Mouse (Mus musculus) left cerebral cortex, postnatal 14 days (tissue): ENCODE measurements at regions not wholly inside any gene's neighbourhood (a gene's known extent, or its start where the extent isn't known, plus 50 kb on each side); places are given as distances from the start of the nearest gene placed in this dataset.
"Not testable (repeated sequence)": the region's sequence is repeated elsewhere in the genome, so short reads cannot be mapped to it uniquely, and the experiment has no call there.

ENCODE experiments used
- DNase-seq, 2 experiments: peaks; one replicate each; pipeline ENCODE4 v3.0.0; 2021 to 2022; ENCODE audit warnings: low spot score in 2 of 2, mixed read lengths in 1 of 2
- intact Hi-C: fragments of 180-260 bp; cut with DNase I; formaldehyde crosslinking; loops from one replicate; pipeline ENCODE4 v1.15.1; 2025

DNA sequence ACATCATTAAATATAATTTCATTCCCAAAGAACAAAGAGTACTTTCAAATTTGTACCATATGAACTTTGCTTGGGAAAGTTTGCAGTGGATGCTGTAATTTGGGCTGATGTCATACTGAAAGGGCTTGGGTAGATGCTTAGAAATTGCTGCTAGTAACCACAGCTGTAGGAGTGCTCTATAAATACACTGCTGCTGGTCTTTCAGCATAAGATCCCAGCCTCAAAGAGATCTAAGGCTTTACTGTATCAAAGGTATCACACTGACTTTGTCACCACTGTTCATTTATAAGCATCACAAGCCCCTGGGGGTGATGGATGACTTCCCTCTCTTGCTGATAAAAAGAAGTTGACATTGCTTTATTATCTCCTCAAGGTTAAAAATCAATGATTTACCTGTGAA is 497.2 kb downstream of the Pla2g4a start:
- intact Hi-C loops: no loop called here
- DNase-seq: no peak

DNA sequence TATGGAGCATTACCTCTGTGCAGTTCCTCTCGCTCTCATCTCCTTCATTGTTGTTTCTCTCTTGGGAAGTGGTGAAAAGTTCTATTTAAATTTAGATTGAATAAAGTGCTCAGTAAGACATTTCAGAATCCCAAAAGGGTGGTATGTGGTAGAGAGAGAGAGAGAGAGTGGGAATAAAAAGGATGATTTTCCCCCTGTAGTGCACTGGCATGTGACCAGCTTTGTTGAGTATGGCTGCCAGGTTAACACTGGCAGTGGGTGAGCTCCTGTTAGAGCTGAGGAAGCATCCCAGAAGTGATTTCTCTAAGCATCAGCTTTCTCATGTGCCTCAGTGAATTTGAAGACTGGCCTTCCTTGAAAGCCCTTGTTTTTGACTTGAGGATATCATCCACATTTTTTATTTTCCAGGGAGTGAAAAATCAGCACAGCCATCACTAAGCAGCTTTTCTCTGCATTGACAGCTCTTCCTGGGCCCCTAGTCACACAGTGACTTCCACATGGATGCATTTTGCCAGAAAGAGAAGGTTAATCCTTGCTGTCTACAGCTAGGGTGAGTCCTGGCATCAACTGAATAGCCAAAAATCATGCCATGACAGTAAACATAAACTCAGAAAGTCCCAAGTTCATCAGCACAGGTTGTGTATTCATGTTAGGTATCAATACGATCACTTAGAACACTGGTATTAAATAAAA is 511.1 kb downstream of the Pla2g4a start:
- intact Hi-C loops: no loop called here
- no peak for DNase-seq

DNA sequence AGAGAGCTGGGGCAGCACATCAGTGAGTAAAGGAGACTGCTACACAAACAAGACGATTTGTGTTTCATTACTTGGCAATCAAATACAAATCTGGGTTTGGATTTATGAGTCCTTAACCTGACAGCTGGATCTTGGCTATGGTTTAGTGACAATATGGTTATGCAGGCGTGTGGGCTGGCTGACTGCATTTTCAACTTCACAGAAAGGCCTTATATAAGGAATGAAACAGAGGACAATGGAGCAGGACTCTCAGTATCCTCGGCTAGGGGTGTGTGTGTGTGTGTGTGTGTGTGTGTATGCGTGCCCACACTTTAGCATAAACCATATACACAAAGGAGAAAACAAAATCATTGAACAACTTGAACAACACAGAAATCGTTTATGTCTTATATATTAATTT is 512.6 kb downstream of the Pla2g4a start:
- intact Hi-C loops: no loop called here
- DNase-seq: no peak

DNA sequence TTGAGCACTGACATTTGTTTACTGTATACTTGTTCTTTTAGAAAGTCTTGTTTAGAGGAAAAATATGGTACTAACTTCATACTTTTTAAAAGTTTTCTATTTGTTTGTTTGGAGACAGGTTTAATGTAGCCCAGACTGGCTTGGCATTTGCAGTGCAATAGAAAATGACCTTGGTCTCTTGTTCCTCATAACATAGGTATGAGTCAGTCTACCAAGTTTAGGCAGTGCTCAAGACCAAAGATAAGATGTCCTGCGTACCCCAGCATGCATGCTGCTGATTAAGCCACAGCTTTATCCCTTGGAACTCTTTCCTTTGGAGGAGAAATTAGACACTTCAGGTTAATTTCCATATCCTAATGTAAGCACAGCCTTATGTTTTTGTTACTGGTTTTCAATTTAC is 550.1 kb downstream of the Pla2g4a start:
- no peak for DNase-seq
- intact Hi-C loops: no loop called here

DNA sequence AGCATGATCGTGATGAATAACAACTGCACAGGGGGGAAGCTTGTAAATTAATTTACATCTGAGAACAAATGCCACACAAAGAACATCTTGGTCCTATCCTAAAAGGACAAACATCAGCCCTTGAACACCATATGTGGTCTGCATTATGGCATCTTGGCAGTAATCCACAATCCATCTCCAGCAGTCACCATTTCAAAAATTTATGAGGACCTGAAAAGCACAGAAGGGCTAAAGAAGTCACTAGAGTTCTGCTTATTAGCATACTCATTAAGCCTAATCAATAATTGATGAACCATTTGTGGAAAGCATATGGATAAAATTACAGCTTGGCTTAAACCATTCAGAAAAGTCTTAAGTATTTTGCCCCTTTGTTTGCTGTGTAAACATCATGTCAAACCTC is 555.7 kb downstream of the Pla2g4a start:
- DNase-seq: no peak
- intact Hi-C loops: no loop called here

DNA sequence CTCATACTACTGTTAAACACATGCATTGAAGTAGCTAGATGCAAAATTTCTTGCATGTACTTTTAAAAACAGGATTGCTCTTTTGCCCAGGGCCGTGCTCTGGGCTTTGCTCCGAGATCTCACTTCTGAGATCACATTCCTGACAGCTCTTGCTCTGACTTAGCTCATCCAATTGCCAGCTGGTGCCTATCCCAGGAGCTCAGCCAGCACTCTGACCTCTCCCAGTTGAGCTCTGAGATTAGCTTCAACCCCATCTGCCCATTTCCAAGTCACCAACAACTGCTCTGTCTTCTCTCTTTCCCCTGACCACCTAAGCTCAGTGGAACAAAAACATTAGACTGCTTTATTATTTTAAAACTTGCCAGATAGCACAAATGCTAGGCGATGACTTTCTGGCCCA is 572.4 kb downstream of the Pla2g4a start:
- intact Hi-C loops: no loop called here
- DNase-seq: no peak

DNA sequence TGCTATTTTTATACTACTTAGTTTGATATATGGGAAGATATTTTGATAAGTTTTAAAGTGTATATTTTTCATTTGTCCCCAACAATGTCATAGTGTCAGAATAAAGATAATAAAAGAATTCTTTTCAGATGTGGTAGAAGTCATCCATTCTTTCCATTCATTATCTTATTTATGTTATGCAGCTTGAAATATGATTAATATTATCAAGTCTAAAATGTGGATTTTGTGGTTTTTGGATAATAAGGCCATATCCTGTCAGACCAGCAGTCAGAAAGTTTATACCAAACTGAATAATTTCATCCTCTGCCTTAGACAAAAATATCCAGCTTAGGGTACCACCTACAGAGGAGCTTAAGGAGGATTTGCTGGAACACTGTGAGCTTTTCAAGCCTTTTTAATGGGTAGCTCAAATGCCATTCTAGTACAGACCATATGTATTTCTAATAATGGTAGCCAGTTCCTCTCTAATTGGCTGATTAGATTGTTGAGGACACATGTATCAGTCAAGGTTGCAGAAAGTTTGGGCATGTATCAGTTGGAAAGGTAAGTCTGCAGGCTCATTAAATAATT is 609.7 kb downstream of the Pla2g4a start:
- intact Hi-C loops: no loop called here
- no peak for DNase-seq

DNA sequence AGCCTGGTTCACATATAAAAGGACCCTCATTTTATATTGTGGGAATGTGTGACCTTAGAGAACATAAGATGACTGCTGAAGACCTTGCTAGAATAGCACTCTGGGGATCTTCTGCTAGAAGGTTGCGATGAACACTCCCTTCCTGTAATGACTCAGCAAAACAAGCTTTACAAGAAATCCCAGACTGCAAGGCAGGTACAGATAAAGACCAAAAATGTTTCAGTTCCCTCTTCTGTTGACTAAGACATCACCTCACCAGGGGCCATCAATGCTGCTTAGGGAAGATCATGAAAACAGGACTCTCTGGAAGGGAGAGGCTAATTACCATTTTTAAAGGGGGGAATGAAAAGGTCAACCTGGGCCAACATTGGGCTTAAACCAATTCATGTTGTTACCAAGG is 613.7 kb downstream of the Pla2g4a start:
- intact Hi-C loops: no loop called here
- no peak for DNase-seq

DNA sequence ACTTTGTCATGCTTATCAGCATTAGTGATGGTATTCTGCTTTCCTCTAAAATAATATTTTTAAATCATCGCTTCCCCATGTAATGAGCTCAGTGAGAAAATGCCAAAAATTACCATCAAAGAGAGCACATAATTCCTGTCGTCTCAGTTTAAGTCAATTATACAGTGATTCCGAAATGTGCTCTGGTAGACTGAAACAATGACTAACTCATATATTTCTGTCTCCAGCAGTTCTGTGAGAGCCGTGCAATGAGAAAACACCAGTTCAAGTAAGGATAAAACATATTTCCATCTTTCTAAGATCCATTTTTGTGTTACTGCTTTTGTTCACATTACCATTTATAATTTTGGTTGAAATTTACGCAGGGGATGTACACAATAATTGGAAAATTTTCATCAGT is 622.9 kb downstream of the Pla2g4a start:
- DNase-seq: peak in 1 of 2 experiments; percentile 16

DNA sequence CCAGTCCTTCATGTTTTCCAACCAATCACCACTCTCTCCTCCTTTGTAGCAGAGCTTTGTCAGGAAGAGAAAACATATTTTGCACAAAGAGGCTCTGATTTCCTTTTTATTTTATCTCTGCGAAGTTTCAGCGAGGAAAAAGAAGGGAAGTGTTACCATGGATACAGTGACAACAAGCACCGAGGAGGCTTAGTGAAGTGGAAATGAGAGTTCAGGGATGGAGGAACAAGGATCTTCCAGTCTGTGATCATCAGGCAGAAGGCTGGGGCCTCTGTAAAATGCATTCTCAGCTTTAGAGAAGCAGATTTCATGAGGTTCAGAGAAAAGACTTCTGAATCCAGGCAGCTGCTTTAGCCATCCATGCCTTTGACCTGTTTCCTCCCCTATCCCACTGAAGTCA is 628.9 kb downstream of the Pla2g4a start:
- DNase-seq: no peak
- intact Hi-C loops: no loop called here

More for the DNA sequence above, 622.9 kb downstream of the Pla2g4a start:
- intact Hi-C loops: no loop called here

DNA sequence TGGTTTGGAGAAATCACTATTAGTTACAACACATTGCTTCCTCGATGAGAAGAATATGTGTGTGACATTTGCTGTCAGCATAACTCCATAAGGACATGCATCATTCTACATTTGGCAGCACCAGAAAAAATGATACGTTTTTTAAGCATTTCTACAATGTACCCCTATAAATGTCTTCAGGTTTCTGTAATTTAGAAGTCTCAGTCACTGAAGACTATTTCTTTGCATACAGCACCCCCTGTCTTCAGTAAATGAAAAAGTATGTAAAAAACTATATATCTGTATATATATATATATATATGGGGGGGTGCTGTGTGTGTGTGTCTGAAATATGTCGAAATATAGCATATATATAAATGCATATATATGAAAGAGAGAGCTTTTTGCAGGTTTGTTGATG is 633.9 kb downstream of the Pla2g4a start:
- DNase-seq: no peak

DNA sequence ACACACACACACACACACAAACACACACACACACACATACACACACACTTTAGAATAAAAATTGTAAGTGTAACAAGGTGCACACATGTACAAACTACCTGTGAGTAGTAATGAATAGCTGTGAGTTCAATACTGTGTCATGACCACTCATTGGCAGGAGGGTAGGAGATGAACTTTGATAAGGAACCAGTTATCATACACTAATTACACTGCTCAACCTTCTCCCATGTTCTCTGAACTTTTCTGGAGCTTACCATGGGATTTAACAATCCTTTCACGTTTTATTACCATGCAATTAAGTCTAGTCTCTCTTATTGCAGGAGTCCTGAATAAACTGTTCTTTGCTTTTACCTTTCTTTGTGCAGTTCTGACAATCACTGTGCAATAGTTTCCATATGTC is 638.0 kb downstream of the Pla2g4a start:
- DNase-seq: no peak
- intact Hi-C loops: no loop called here

More for the DNA sequence above, 633.9 kb downstream of the Pla2g4a start:
- intact Hi-C loops: no loop called here

DNA sequence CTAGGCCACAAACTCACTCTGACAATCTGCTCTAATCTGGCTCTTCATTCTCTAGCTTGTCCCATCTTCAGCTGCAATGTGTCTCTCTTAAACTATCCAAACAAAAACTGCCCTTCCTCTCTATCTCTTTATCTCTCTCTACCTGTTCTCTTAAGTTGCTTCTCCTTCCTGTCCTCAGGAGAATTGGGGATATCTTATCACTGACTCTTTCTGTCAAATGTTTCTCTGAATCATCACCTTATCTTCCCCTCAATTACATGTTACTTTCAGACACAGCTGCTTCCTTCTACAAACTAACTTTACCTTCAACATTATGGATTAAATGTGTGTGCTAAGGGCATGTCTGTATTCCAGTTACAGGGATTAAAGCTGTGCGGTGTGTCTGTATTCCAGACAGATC is 671.4 kb downstream of the Pla2g4a start:
- DNase-seq: no peak
- intact Hi-C loops: no loop called here

DNA sequence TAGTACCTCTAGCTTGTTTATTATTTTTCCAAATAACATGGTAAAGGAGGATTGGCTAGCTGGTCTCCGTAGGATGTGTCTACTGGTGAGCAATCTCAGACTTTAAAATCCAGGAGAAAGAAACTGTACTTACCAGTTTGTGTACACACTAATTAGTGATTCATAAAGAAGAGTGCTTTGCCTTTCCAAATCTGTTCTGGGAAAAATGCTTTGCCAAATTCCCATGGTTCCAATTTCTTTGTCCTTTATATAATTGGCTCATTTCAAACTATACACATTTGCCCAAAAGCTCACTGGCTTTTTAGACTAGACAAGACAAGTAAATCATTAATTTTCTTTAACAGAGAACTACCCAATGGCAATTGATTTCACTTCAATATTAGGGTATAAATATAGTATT is 686.2 kb downstream of the Pla2g4a start:
- intact Hi-C loops: no loop called here
- no peak for DNase-seq

DNA sequence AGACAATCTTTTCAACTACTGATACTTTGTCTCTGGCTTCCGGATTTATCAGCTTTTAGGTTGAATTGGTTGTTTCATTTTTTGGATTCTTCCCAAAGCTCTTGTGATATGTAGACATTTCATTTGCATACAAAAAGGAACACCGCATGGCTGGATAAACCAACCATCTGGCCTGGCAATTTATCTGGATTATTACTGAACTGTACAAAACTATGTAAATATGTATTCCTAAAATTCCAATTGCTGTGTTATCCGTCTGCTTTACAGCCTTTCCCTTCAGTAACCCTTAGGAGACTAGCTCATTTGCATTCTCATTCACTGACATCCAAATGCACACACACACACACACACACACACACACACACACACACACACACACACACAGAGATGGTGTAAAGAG is 704.2 kb downstream of the Pla2g4a start:
- intact Hi-C loops: no loop called here
- DNase-seq: no peak

DNA sequence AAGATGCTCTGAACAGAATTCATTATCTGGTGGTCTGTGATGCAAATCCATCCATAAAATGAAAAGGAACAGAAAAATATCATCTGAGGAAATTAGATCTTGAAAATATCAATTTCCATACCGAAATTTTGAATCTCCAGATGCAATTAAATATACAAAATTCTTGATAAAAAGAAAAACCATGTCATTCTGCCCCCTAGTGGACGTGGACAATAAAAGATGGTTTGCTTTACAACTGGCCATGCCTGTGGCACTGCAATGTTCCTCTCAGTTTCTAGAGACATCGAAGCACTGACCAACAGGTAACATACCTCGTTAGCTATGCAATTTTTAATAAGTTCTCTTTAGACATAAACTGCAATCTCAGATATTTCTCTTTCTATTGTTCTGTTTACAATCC is 706.9 kb downstream of the Pla2g4a start:
- no peak for DNase-seq
- intact Hi-C loops: no loop called here

DNA sequence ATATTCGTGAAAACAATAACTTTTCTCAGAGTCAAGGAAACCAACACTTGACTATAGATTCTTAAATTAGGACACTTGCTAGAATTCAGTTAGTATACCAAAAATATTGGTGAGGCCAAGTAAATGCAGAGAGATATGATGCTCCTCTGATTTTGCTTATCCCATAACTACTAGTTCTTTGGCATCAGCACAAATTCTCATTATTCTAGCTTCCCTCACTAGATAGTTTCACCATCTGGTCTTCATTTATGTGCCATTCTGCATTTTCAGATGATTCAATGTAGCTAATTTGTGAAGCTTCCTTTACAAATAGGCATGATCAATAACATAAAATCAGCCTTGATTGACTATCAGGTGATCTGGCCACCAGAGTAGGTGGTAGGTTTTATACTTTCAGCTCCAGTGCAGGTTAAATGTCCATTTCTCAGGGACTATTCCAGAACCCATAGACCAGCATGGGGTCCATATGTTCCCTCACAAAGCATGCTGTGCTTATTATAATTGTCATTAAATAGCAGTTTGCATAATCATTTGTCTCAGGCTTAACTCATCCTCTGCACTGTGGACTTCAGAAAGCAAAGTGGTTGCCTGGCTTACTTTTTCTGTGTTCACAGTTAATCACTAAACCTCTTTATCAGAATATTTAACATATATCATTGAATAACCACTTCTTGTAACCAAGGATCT is 722.6 kb downstream of the Pla2g4a start:
- DNase-seq: no peak
- intact Hi-C loops: no loop called here

DNA sequence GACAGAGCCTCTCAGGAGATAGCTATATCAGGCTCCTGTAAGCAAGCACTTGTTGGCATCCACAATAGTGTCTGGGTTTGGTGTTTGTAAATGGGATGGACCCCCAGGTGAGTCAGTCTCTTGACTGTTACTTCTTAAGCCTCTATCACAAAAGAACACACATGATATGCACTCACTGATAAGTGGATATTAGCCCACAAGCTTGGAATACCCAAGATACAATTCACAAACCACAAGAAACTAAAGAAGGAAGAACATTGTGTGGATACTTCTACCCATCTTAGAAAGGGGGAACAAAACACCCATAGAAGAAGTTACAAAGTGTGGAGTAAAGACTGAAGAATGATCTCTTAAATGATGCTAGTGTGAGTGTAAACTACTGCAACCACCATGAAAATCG is 733.9 kb downstream of the Pla2g4a start:
- intact Hi-C loops, DNase-seq: not testable (repeated sequence)

DNA sequence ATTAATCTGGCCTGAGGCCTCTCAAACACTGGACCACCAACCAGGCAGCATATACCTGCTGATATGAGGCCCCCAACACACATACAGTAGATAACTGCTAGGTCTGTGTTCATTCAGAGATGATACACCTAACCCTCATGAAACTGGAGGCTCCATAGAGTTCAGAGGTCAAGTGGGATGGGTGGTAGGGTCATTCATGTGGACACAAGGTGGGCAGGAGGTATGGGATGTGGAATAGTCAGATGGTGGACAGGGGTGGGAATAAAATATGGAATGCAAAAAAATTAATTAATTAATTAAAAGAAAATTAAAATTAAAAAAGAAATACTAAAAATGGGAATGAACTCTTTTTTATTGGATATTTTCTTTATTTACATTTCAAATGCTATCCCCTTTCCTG is 734.7 kb downstream of the Pla2g4a start:
- intact Hi-C loops: no loop called here
- DNase-seq: no peak

DNA sequence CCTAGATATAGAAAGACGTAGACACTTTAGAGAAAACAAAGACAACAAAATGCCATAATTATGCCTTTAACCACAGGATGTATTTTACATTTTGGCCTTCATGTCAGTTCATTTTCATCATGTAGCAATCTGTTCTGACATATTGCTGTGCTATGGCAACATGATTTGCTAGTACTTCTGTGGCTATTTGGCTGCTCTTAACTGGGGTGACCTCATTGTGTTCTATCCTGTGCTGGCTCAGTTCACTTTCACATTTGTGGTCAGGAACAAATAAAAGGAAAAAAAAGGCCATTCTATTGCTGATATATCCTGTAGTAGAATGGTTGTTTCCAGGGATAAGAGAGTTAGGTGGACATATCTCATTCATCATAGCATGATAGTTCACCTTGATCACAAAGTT is 758.5 kb downstream of the Pla2g4a start:
- intact Hi-C loops: no loop called here
- DNase-seq: no peak

DNA sequence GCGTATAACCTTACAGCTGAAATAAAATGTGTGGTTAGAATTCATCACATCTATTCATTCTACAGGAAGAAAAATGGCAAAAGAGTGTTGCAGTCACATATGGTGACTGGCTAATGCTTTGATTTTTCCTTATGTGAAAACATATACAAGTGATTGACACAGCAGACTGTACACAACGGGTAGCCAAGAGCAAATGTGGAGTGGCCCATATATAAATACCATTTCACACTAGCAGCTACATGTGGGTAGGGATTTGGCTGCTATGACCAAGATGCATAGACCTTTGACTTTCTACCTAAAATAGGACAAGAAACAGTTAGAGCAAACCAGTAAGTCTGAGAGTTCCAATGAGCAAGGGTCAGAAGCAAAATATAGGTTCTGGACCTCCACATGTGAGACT is 761.8 kb downstream of the Pla2g4a start:
- intact Hi-C loops: no loop called here

More for the DNA sequence above, 761.8 kb downstream of the Pla2g4a start:
- no peak for DNase-seq
